Mouse (Mus musculus) Muller cell, postnatal 12 days (primary cell): ENCODE measurements around the gene Ntn1.

ENCODE experiments used
- DNase-seq: peaks from one replicate; pipeline ENCODE4 v3.0.0-alpha.2; 2015; ENCODE audit errors: inconsistent ontology term

Ntn1 gene

GRCm38 (mm10) chr11:68384131-68384530 lies 16.5 kb downstream of the Ntn1 start:
- no peak for DNase-seq

GRCm38 (mm10) chr11:68383519-68383918 lies 17.1 kb downstream of the Ntn1 start:
- DNase-seq, result no peak

- no peak for DNase-seq
Measured at GRCm38 (mm10) chr11:68381833-68382232, 18.8 kb downstream of the Ntn1 start.

GRCm38 (mm10) chr11:68381318-68381717 lies 19.3 kb downstream of the Ntn1 start:
- no peak for DNase-seq

GRCm38 (mm10) chr11:68378946-68379764 lies 21.5 kb downstream of the Ntn1 start:
- DNase-seq, result no peak

- DNase-seq, result no peak
Measured at GRCm38 (mm10) chr11:68378419-68378818, 22.2 kb downstream of the Ntn1 start.

GRCm38 (mm10) chr11:68373105-68373504 lies 27.5 kb downstream of the Ntn1 start:
- DNase-seq, result no peak

GRCm38 (mm10) chr11:68371609-68372008 lies 29.0 kb downstream of the Ntn1 start:
- DNase-seq, result no peak

- no peak for DNase-seq
Measured at GRCm38 (mm10) chr11:68356901-68357300, 43.7 kb downstream of the Ntn1 start.

GRCm38 (mm10) chr11:68355561-68355960 lies 45.1 kb downstream of the Ntn1 start:
- DNase-seq, result no peak

- no peak for DNase-seq
Measured at GRCm38 (mm10) chr11:68354848-68355247, 45.8 kb downstream of the Ntn1 start.

- peak; percentile 33 for DNase-seq
Measured at GRCm38 (mm10) chr11:68352236-68352635, 48.4 kb downstream of the Ntn1 start.

- DNase-seq, result no peak
Measured at GRCm38 (mm10) chr11:68348851-68349250, 51.8 kb downstream of the Ntn1 start.

- DNase-seq, result no peak
Measured at GRCm38 (mm10) chr11:68348083-68348482, 52.5 kb downstream of the Ntn1 start.

- no peak for DNase-seq
Measured at GRCm38 (mm10) chr11:68347508-68347907, 53.1 kb downstream of the Ntn1 start.

GRCm38 (mm10) chr11:68346099-68346498 lies 54.5 kb downstream of the Ntn1 start:
- no peak for DNase-seq

- no peak for DNase-seq
Measured at GRCm38 (mm10) chr11:68344221-68344620, 56.4 kb downstream of the Ntn1 start.

GRCm38 (mm10) chr11:68342761-68343160 lies 57.9 kb downstream of the Ntn1 start:
- no peak for DNase-seq

- no peak for DNase-seq
Measured at GRCm38 (mm10) chr11:68342003-68342400, 58.6 kb downstream of the Ntn1 start.

GRCm38 (mm10) chr11:68341111-68342002 lies 59.3 kb downstream of the Ntn1 start:
- peak; percentile 29 for DNase-seq

GRCm38 (mm10) chr11:68340366-68340765 lies 60.3 kb downstream of the Ntn1 start:
- no peak for DNase-seq

- DNase-seq, result no peak
Measured at GRCm38 (mm10) chr11:68339856-68340255, 60.8 kb downstream of the Ntn1 start.

GRCm38 (mm10) chr11:68339331-68339730 lies 61.3 kb downstream of the Ntn1 start:
- DNase-seq, result no peak
